Comparison of ENCODE assay signal across 8 mouse cellular contexts in the genomic region with DNA sequence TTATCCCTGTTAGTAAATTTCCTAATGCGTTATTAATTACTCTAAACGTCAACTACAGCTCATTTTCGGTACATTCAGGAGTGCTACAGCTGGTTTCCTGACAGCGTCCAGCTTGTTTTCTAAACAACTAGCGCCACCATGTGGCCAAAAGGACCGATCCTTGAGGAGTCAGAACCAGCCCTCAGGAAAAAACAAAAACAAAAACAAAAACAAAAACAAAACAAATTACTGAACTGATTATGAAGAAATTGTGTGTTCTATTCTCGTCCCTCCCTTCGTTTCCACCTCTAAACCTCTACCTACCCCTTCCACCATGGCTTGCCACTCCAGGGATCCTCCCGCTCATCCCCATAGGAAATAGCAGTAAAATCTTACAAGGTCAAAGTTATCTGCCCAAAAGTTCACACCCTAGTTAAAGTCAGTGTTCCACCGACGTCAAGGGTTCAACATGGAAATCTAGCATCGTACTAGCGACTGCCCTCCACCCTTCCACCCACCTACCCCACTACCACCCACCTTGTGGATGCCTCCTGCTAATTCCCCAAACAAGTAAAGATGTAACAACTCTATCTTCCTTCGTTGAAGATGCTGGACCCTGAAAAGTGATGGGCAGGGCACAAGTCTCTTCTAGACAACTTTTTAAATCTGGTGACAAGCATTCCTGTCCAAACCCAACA. TPM values are rescaled to one million over a fixed set of nuclear protein-coding genes. Genes with fewer than 3 reads are reported as not detected.
DNase-seq lines count a peak whose midpoint lies in the region; ATAC-seq and TF ChIP-seq lines count a peak whose summit lies in the region.

No protein-coding gene starts in this region.

- WGBS in forebrain, postnatal 0 days = 16% methylated on average over 14 of the region's 14 CpGs
- 18% methylated on average over 14 of the region's 14 CpGs for WGBS in hindbrain, embryonic 15.5 days

- TF ChIP-seq CTCF in forebrain, postnatal 0 days (IDR thresholded peaks at IDR 0.05; ENCODE audit: low read depth) = peak; percentile 80

- no peak overlapping the region for H3K27ac ChIP-seq in forebrain, postnatal 0 days (ENCODE audit: low read depth, low read length)
- no peak overlapping the region for H3K27ac ChIP-seq in hindbrain, embryonic 15.5 days (replicated peaks)

- peak overlapping the region; percentile 37 for H3K4me3 ChIP-seq in forebrain, postnatal 0 days (ENCODE audit: low read depth, low read length)
- peak overlapping the region; percentile 34 for H3K4me3 ChIP-seq in hindbrain, embryonic 15.5 days

- ATAC-seq in cerebellum, adult (ENCODE audit: insufficient number of reproducible peaks, low FRiP score, low TSS enrichment) = 0 out of 2 replicates have a peak, but pooled peaks have one; percentile 26
- peak; percentile 86 for ATAC-seq in forebrain, postnatal 0 days
- peak; percentile 87 for ATAC-seq in hindbrain, embryonic 15.5 days (ENCODE audit: low FRiP score, low read depth)

- H3K9me3 ChIP-seq in forebrain, postnatal 0 days (ENCODE audit: low read length) = no peaks in the 10 kb centered on the region
- no peaks in the 10 kb centered on the region for H3K9me3 ChIP-seq in hindbrain, embryonic 15.5 days

- peak overlapping the region; percentile 65 for H3K4me2 ChIP-seq in forebrain, postnatal 0 days (ENCODE audit: low read depth)
- H3K4me2 ChIP-seq in hindbrain, embryonic 15.5 days = peak overlapping the region; percentile 67

- no peaks in the 10 kb centered on the region for H3K4me1 ChIP-seq in forebrain, postnatal 0 days (ENCODE audit: insufficient read depth)
- peaks cover 10% of the 10 kb centered on the region for H3K4me1 ChIP-seq in hindbrain, embryonic 15.5 days (replicated peaks)

- peak; percentile 54 for DNase-seq in MEL-GATA-1-ER (ENCODE audit: extremely low read depth, low read depth)
- peak; percentile 91 for DNase-seq in forebrain, postnatal 0 days
- peak; percentile 62 to 95 for DNase-seq in layer of hippocampus, postnatal 25 days (ENCODE audit: extremely low spot score in 1 of 2, low spot score in 1 of 2)
- DNase-seq in lung, postnatal 14 days = peak; percentile 83
- peak; percentile 84 to 88 for DNase-seq in right cerebral cortex, postnatal 10 days (ENCODE audit: low spot score in 2 of 2)
- peak; percentile 77 for DNase-seq in urinary bladder, postnatal 14 days (ENCODE audit: low spot score)

- H3K9ac ChIP-seq in forebrain, postnatal 0 days = peak overlapping the region; percentile 43
- H3K9ac ChIP-seq in hindbrain, embryonic 15.5 days = 0 out of 2 replicates have a peak overlapping the region, but pooled peaks have one; percentile 39

- no peaks in the 10 kb centered on the region for H3K27me3 ChIP-seq in forebrain, postnatal 0 days (ENCODE audit: insufficient read depth, low read length)
- 0 out of 2 replicates have a peak, but pooled peaks cover 6% of the 10 kb centered on the region for H3K27me3 ChIP-seq in hindbrain, embryonic 15.5 days

- H3K36me3 ChIP-seq in forebrain, postnatal 0 days (ENCODE audit: insufficient read depth) = no peaks in the 10 kb centered on the region
- H3K36me3 ChIP-seq in hindbrain, embryonic 15.5 days = no peaks in the 10 kb centered on the region

RNA-seq across cellular contexts. Expression of a gene that starts 3.7 kb away (rescaled TPM):
- total RNA-seq in forebrain, postnatal 0 days (2014; rRNA removed) = 20.0 and 29.5 TPM in 2 replicates
- 52.0 and 61.3 TPM in 2 replicates for polyA plus RNA-seq in forebrain, postnatal 0 days (2015; fragmentation: Nextera tagmentation; extraction: Ambion mirVana)
- 46.4 and 49.5 TPM in 2 replicates for polyA plus RNA-seq in hindbrain, embryonic 15.5 days (2015; fragmentation: Nextera tagmentation; extraction: Ambion mirVana)
- 10 to 100 TPM; 30.7 to 33.0 TPM for total RNA-seq in layer of hippocampus, postnatal 25 days (2021)

RNA-seq across cellular contexts. Expression of a gene that starts 3.8 kb away (rescaled TPM):
- total RNA-seq in forebrain, postnatal 0 days (2014; rRNA removed) = 0.23 and 0.43 TPM in 2 replicates
- 0.04 and 0.10 TPM in 2 replicates for polyA plus RNA-seq in forebrain, postnatal 0 days (2015; fragmentation: Nextera tagmentation; extraction: Ambion mirVana)
- 0.12 TPM in 2 replicates for polyA plus RNA-seq in hindbrain, embryonic 15.5 days (2015; fragmentation: Nextera tagmentation; extraction: Ambion mirVana)
- under 1 TPM; 0.16 to 0.22 TPM for total RNA-seq in layer of hippocampus, postnatal 25 days (2021)

RNA-seq across cellular contexts. Expression of a gene that starts 25.2 kb away (rescaled TPM):
- total RNA-seq in forebrain, postnatal 0 days (2014; rRNA removed) = 19.5 and 26.0 TPM in 2 replicates
- 7.4 and 9.8 TPM in 2 replicates for polyA plus RNA-seq in forebrain, postnatal 0 days (2015; fragmentation: Nextera tagmentation; extraction: Ambion mirVana)
- polyA plus RNA-seq in hindbrain, embryonic 15.5 days (2015; fragmentation: Nextera tagmentation; extraction: Ambion mirVana) = 5.6 and 5.7 TPM in 2 replicates
- 10 to 100 TPM; 14.0 to 14.7 TPM for total RNA-seq in layer of hippocampus, postnatal 25 days (2021)

RNA-seq across cellular contexts. Expression of a gene that starts 28.5 kb away (rescaled TPM):
- not detected in 2 replicates for total RNA-seq in forebrain, postnatal 0 days (2014; rRNA removed)
- polyA plus RNA-seq in forebrain, postnatal 0 days (2015; fragmentation: Nextera tagmentation; extraction: Ambion mirVana) = not detected in 2 replicates
- not detected in 2 replicates for polyA plus RNA-seq in hindbrain, embryonic 15.5 days (2015; fragmentation: Nextera tagmentation; extraction: Ambion mirVana)
- not detected for total RNA-seq in layer of hippocampus, postnatal 25 days (2021)

Comparison
In these comparisons a context has a peak if more than half of its experiments do, and no peak if none do; other contexts are left out.
1. ATAC-seq: peak in every context shown above with its lines; median percentile 87 in hindbrain, embryonic 15.5 days; 86 in forebrain, postnatal 0 days; 26 in cerebellum, adult.